Mouse (Mus musculus) bone marrow, adult 2 months (tissue): ENCODE measurements around the gene Nckap1l. TPM values are rescaled to one million over a fixed set of nuclear protein-coding genes. Genes with fewer than 3 reads are reported as not detected.

ENCODE experiments used
- H3K27ac ChIP-seq: fragments of 200-500 bp; 2 replicates; pipeline ENCODE4 v1.5.1; 2012; ENCODE audit warnings: low read depth, mild to moderate bottlenecking, control low read depth, inconsistent platforms, low read length; ENCODE audit not compliant: control insufficient read depth, poor library complexity, insufficient read depth
- H3K4me1 ChIP-seq: fragments of 200-500 bp; 2 replicates; pipeline ENCODE4 v1.6.1; 2011; ENCODE audit warnings: low read length; ENCODE audit not compliant: control insufficient read depth, insufficient read depth
- H3K4me3 ChIP-seq: fragments of 200-500 bp; replicated peaks from 2 replicates; pipeline ENCODE3; 2011; ENCODE audit warnings: mild to moderate bottlenecking, low read depth, low read length, control low read depth; ENCODE audit not compliant: control insufficient read depth
- CTCF ChIP-seq: fragments of 200-500 bp; IDR thresholded peaks from 2 replicates; pipeline ENCODE4 v1.5.1; 2011; ENCODE audit warnings: low read length, control low read depth; ENCODE audit not compliant: control insufficient read depth, insufficient read depth
- POLR2A ChIP-seq: fragments of 200-500 bp; IDR thresholded peaks from 2 replicates; pipeline ENCODE4 v1.6.1; 2011; ENCODE audit warnings: low read depth, mild to moderate bottlenecking, control low read depth, low read length, borderline replicate concordance; ENCODE audit not compliant: control insufficient read depth
- WGBS: fragments of 180-500 bp; shearing (Covaris S2); methylation state at CpG from one replicate; pipeline ENCODE4 v1.1.7; 2018; 5-methylcytosine and 5-hydroxymethylcytosine counted together
- polyA plus RNA-seq: library from polyadenylated mRNA; stranded (reverse); fragments of >200 nt; gene quantifications from 2 replicates; pipeline ENCODE4 v1.2.4, GENCODE M21; 2011; ENCODE audit warnings: low replicate concordance; ENCODE audit not compliant: missing spikeins, insufficient read depth, insufficient read length

Gene Nckap1l
- polyA plus RNA-seq, 1 experiment = 65.9 TPM

DNA sequence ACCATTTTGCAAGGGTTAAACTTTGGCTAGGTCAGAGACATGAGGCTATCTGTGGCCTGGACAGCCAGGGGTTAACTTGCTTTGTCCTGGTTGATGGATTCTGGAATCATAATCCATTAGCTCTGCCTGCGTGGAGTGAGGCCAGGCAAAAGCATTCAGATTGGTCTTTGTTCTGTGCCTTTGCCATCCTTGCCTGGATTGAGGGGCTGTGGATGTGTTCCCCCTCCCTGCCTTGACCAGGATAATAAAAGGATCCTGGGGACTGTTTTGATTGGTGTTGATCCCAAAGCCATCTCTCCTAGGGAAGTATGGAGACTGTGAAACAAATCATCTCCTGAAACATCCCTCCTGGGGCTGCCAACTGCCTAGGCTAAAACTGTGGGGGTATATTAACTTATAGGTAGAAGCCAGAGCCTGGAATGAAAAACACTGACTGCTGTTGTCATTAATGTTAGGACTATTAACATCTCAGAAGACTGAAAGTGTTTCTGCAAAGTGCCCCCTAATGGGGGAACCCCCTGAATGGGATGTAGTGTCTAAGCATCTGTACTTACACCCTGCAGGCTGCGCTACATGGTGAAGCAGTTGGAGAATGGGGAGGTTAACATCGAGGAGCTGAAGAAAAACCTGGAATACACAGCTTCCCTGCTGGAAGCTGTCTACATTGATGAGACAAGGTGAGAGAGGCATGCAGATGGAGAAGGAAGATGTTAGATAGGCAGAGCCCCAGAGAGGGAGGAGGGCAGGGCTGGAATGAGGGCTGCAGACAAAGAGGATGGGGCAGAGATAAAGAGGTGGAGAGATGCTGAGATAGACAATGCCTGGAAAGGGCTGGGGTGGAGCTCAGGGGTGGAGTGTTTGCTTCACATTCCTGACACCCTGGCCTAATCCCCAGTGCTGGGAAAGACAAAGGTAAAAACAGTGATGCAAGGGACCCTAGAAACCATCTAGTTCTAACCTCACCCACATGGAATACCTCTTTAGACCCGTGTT, 66.1 kb downstream of the Nckap1l start:
- TF ChIP-seq POLR2A (no peak), CTCF (no peak)
- H3K27ac ChIP-seq = no peak overlapping the region
- WGBS = 77% methylated on average over 4 of the region's 4 CpGs
- H3K4me3 ChIP-seq = no peak overlapping the region
- H3K4me1 ChIP-seq = no peaks in the 10 kb centered on the region

GRCm38 (mm10) chr15:103522458-103523099, 69.0 kb downstream of the Nckap1l start:
- no peak overlapping the region for H3K27ac ChIP-seq
- no peak overlapping the region for H3K4me3 ChIP-seq
- WGBS = 55% methylated on average over 3 of the region's 3 CpGs
- no peaks in the 10 kb centered on the region for H3K4me1 ChIP-seq
- no peak for TF ChIP-seq CTCF
- no peak for TF ChIP-seq POLR2A

DNA sequence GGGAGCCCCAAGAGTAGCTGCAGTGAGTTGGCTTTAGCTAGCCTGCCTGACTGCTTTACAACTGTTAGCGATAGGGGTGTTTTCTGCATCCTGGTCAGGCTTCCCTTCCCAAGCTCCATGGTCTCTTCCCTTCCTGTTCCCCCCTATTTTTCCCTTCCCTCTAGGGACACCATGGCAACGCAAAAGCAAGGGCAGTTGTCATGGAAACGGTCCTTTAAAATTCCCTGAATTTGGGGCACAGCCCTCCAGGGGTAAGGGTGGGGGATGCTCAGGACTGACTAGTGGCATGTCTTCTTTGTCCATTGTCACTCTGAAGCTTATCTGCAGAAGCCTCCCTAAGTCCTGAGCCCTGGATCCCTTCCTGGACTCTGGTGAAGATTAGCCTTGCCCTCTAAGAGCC, 69.6 kb downstream of the Nckap1l start:
- H3K4me3 ChIP-seq = no peak overlapping the region
- WGBS = 80% methylated on average over 3 of the region's 3 CpGs
- no peaks in the 10 kb centered on the region for H3K4me1 ChIP-seq
- TF ChIP-seq CTCF (no peak), POLR2A (no peak)
- no peak overlapping the region for H3K27ac ChIP-seq

GRCm38 (mm10) chr15:103530372-103530771, 76.8 kb downstream of the Nckap1l start:
- Histone ChIP-seq H3K27ac (no peak overlapping the region), H3K4me1 (no peaks in the 10 kb centered on the region), H3K4me3 (no peak overlapping the region)
- TF ChIP-seq POLR2A (no peak), CTCF (peak; percentile 89)
- 2% methylated on average over 5 of the region's 5 CpGs for WGBS

- WGBS = 80% methylated on average over 7 of the region's 7 CpGs
- H3K4me3 ChIP-seq = no peak overlapping the region
- no peaks in the 10 kb centered on the region for H3K4me1 ChIP-seq
- H3K27ac ChIP-seq = no peak overlapping the region
- TF ChIP-seq POLR2A = no peak
- TF ChIP-seq CTCF = no peak
Observed at GRCm38 (mm10) chr15:103534054-103534620, 80.5 kb downstream of the Nckap1l start.

GRCm38 (mm10) chr15:103535030-103535429, 81.4 kb downstream of the Nckap1l start:
- 80% methylated on average over 2 of the region's 2 CpGs for WGBS

DNA sequence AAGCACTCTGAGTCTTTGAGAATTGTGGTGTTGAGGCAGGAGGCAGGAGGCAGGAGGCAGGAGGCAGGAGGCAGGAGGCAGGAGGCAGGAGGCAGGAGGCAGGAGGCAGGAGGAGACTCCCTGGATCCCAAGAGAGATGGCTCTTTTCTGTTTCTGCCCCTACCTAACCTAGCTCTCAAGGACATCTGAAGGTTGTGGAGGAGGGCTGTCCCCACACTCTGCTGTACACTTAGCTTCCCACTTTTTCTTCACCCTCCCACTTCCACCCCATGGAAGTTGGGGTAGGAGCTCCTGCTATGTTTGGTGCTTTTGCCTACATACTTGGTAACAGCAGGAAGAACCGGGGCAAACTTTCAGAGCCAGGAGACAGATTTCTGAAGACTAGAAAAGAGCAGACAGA, 82.2 kb downstream of the Nckap1l start:
- WGBS = 59% methylated on average over 1 of the region's 1 CpGs
- H3K4me3 ChIP-seq = no peak overlapping the region
- H3K4me1 ChIP-seq = no peaks in the 10 kb centered on the region
- no peak overlapping the region for H3K27ac ChIP-seq
- no peak for TF ChIP-seq CTCF
- no peak for TF ChIP-seq POLR2A

More at GRCm38 (mm10) chr15:103535030-103535429, 81.4 kb downstream of the Nckap1l start:
- TF ChIP-seq CTCF (no peak), POLR2A (no peak)
- H3K27ac ChIP-seq = no peak overlapping the region
- no peak overlapping the region for H3K4me3 ChIP-seq
- H3K4me1 ChIP-seq = no peaks in the 10 kb centered on the region

DNA sequence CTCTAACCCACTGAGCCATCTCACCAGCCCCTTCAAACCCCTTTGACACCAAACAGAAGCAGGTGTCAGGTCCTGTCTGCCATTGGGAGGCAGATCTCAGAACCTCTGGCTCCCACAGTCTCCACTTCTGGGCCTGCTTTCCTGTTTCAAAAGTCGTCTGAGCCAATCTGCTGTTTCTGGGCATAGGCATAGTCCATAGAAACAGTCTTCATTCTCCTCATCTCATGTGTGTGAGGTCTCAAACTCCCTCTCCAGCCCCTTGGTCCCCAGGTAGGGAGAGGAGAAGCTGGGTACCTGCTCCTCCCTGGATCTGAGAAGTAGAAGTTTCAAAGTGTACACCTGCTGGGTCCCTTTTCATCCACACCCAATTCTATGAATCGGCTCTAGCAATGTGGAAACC, 82.9 kb downstream of the Nckap1l start:
- Histone ChIP-seq H3K4me3 (no peak overlapping the region), H3K4me1 (no peaks in the 10 kb centered on the region), H3K27ac (no peak overlapping the region)
- TF ChIP-seq POLR2A (no peak), CTCF (no peak)
- WGBS = 45% methylated on average over 2 of the region's 2 CpGs
